Mouse (Mus musculus): ENCODE measurements around the gene Pnkd.

DNA sequence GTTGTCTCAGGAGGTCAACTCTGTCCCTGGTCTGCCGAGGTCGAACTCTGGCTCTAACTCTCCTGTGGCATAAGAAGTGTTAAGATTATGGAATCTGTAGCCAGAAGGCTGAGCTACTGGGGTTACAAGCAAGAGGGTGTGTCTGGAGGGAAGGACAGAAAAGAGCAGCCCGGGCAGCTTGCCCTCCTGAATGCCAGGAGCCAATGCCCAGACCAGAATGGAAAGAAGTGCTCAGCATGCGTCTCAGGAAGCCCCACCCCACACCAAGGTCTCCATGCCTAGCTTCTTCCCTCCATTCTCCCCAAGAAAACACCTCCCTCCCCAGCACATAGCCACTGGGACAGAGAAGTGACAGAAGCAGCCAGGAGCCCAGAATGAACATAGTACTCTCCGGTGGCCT lies 14.3 kb downstream of the Pnkd start:
- TF ChIP-seq CTCF (IDR thresholded peaks at IDR 0.05; ENCODE audit: insufficient read depth, low read depth, low read length) (no peak), POLR2A (IDR thresholded peaks at IDR 0.05; ENCODE audit: insufficient read depth, low read depth, low read length) (no peak)
